ENCODE assay signal across 9 mouse cellular contexts in genomic region chr6:78331919-78332569, GRCm38 (mm10). TPM values are rescaled to one million over a fixed set of nuclear protein-coding genes. Genes with fewer than 3 reads are reported as not detected.
DNase-seq lines count a peak whose midpoint lies in the region; ATAC-seq and TF ChIP-seq lines count a peak whose summit lies in the region.
"Had no signal": no experiment of that assay in that cellular context is flagged by ENCODE, and none has a peak within 500 bp of the region (broad histone marks: within the 10 kb centered on the region; RNA-seq: fewer than 3 reads in every experiment).

No protein-coding gene starts in this region.

- no peak for ATAC-seq in cerebellum, adult (ENCODE audit: insufficient number of reproducible peaks, low FRiP score, low TSS enrichment)
- no peak for ATAC-seq in lung, postnatal 0 days
- ATAC-seq in neural tube, embryonic 14.5 days (ENCODE audit: low read depth) = peak; percentile 80; the same call in 1 of the 2 replicates

- no peaks in the 10 kb centered on the region for H3K9me3 ChIP-seq in lung, postnatal 0 days (ENCODE audit: low read length)
- no peaks in the 10 kb centered on the region for H3K9me3 ChIP-seq in neural tube, embryonic 14.5 days (ENCODE audit: control insufficient read depth, low read length)

- H3K4me1 ChIP-seq in cerebellum, adult 2 months (ENCODE audit: control insufficient read depth, insufficient read depth, low read length) = no peaks in the 10 kb centered on the region
- no peaks in the 10 kb centered on the region for H3K4me1 ChIP-seq in lung, postnatal 0 days (ENCODE audit: insufficient read depth, low read depth, low read length)
- H3K4me1 ChIP-seq in neural tube, embryonic 14.5 days (ENCODE audit: control insufficient read depth, insufficient read depth, low read length) = no peaks in the 10 kb centered on the region

- WGBS in cerebellum, adult 2 months = 16% methylated on average over 7 of the region's 7 CpGs
- WGBS in lung, postnatal 0 days = 32% methylated on average over 7 of the region's 7 CpGs
- WGBS in neural tube, embryonic 14.5 days = 40% methylated on average over 7 of the region's 7 CpGs

- TF ChIP-seq POLR2A in cerebellum, adult 2 months (IDR thresholded peaks at IDR 0.05; ENCODE audit: borderline replicate concordance, insufficient read depth, low read length) = no peak

- H3K27ac ChIP-seq in cerebellum, adult 2 months (ENCODE audit: insufficient read depth, low read length) = no peak overlapping the region
- no peak overlapping the region for H3K27ac ChIP-seq in lung, postnatal 0 days (ENCODE audit: low read length)
- H3K27ac ChIP-seq in neural tube, embryonic 14.5 days (ENCODE audit: low read depth, low read length) = no peak overlapping the region

- no peak overlapping the region for H3K4me2 ChIP-seq in lung, postnatal 0 days (replicated peaks; ENCODE audit: low read depth, low read length)
- H3K4me2 ChIP-seq in neural tube, embryonic 14.5 days (ENCODE audit: low read depth, low read length) = no peak overlapping the region

- H3K36me3 ChIP-seq in lung, postnatal 0 days (ENCODE audit: insufficient read depth, low read length) = no peaks in the 10 kb centered on the region
- H3K36me3 ChIP-seq in neural tube, embryonic 14.5 days (ENCODE audit: control insufficient read depth, insufficient read depth, low read length) = no peaks in the 10 kb centered on the region

- no peak overlapping the region for H3K9ac ChIP-seq in lung, postnatal 0 days (replicated peaks; ENCODE audit: low read depth)
- no peak overlapping the region for H3K9ac ChIP-seq in neural tube, embryonic 14.5 days (replicated peaks; ENCODE audit: low read depth, low read length)

- TF ChIP-seq EP300 in lung, postnatal 0 days (IDR thresholded peaks at IDR 0.05) = no peak

- DNase-seq in cerebellum, adult 2 months = no peak
- DNase-seq in lung, postnatal 0 days (ENCODE audit: low spot score) = peak; percentile 11
- no peak for DNase-seq in lung, postnatal 4 days
- DNase-seq in forelimb bud, embryonic 11.5 days (ENCODE audit: low read depth, low spot score) = peak; percentile 23
- DNase-seq in adrenal gland, adult 2 months = no peak
- DNase-seq in gastrocnemius, postnatal 10 days = no peak

- H3K4me3 ChIP-seq in cerebellum, adult 2 months (replicated peaks; ENCODE audit: insufficient read depth, low read depth, low read length) = no peak overlapping the region
- H3K4me3 ChIP-seq in lung, postnatal 0 days (ENCODE audit: low read depth, low read length) = no peak overlapping the region
- no peak overlapping the region for H3K4me3 ChIP-seq in neural tube, embryonic 14.5 days (ENCODE audit: low read depth, low read length)

- H3K27me3 ChIP-seq in cerebellum, adult 2 months (ENCODE audit: control insufficient read depth, insufficient read depth, low read length) = no peaks in the 10 kb centered on the region
- H3K27me3 ChIP-seq in lung, postnatal 0 days (replicated peaks; ENCODE audit: insufficient read depth, low read length) = no peaks in the 10 kb centered on the region
- H3K27me3 ChIP-seq in neural tube, embryonic 14.5 days (ENCODE audit: control insufficient read depth, insufficient read depth, low read length) = no peaks in the 10 kb centered on the region

- TF ChIP-seq CTCF in cerebellum, adult 2 months (IDR thresholded peaks at IDR 0.05; ENCODE audit: borderline replicate concordance, insufficient read depth, low read depth, low read length) = peak; percentile 30; the same call in 1 of the 2 replicates
- peak; percentile 49 for TF ChIP-seq CTCF in lung, postnatal 0 days (IDR thresholded peaks at IDR 0.05)

RNA-seq across cellular contexts. Expression of gene Reg3b, which starts 38.4 kb away (rescaled TPM):
- polyA plus RNA-seq in cerebellum, adult 2 months (2012; rRNA removed) = 0.62 TPM in 1 of 2 replicates, not detected in the other
- polyA plus RNA-seq in lung, postnatal 0 days (2015; fragmentation: Nextera tagmentation; extraction: Ambion mirVana) = not detected in 2 replicates
- polyA plus RNA-seq in neural tube, embryonic 14.5 days (2014; fragmentation: Nextera tagmentation; extraction: Ambion mirVana) = 3.0 and 7.9 TPM in 2 replicates
- total RNA-seq in adrenal gland, adult 2 months (2021) = not detected
- not detected in 2 replicates for polyA plus RNA-seq in adrenal gland, adult 2 months (2012; rRNA removed)
- not detected for total RNA-seq in gastrocnemius, postnatal 10 days (2021)
- total RNA-seq: hematopoietic stem cell, adult 5-6 weeks had no signal

RNA-seq across cellular contexts. Expression of gene Reg3d, which starts 46.6 kb away (rescaled TPM):
- polyA plus RNA-seq in cerebellum, adult 2 months (2012; rRNA removed) = not detected in 2 replicates
- not detected in 2 replicates for polyA plus RNA-seq in lung, postnatal 0 days (2015; fragmentation: Nextera tagmentation; extraction: Ambion mirVana)
- polyA plus RNA-seq in neural tube, embryonic 14.5 days (2014; fragmentation: Nextera tagmentation; extraction: Ambion mirVana) = not detected in 2 replicates
- not detected for total RNA-seq in adrenal gland, adult 2 months (2021)
- polyA plus RNA-seq in adrenal gland, adult 2 months (2012; rRNA removed) = not detected in 2 replicates
- not detected for total RNA-seq in gastrocnemius, postnatal 10 days (2021)
- total RNA-seq: hematopoietic stem cell, adult 5-6 weeks had no signal

RNA-seq across cellular contexts. Expression of gene Reg3a, which starts 48.5 kb away (rescaled TPM):
- polyA plus RNA-seq in cerebellum, adult 2 months (2012; rRNA removed) = not detected in 2 replicates
- not detected in 2 replicates for polyA plus RNA-seq in lung, postnatal 0 days (2015; fragmentation: Nextera tagmentation; extraction: Ambion mirVana)
- polyA plus RNA-seq in neural tube, embryonic 14.5 days (2014; fragmentation: Nextera tagmentation; extraction: Ambion mirVana) = 0.25 TPM in 1 of 2 replicates, not detected in the other
- not detected for total RNA-seq in adrenal gland, adult 2 months (2021)
- not detected in 2 replicates for polyA plus RNA-seq in adrenal gland, adult 2 months (2012; rRNA removed)
- total RNA-seq in gastrocnemius, postnatal 10 days (2021) = not detected
- total RNA-seq: hematopoietic stem cell, adult 5-6 weeks had no signal

Comparison
In these comparisons a context has a peak if more than half of its experiments do, and no peak if none do; other contexts are left out.
1. DNase-seq: peak in lung, postnatal 0 days (single experiment) and forelimb bud, embryonic 11.5 days (single experiment); none in cerebellum, adult 2 months (0 of 2), lung, postnatal 4 days (0 of 2), adrenal gland, adult 2 months (single experiment) and gastrocnemius, postnatal 10 days (single experiment).